Mouse (Mus musculus): ENCODE results near the gene Cbfb.

DNA sequence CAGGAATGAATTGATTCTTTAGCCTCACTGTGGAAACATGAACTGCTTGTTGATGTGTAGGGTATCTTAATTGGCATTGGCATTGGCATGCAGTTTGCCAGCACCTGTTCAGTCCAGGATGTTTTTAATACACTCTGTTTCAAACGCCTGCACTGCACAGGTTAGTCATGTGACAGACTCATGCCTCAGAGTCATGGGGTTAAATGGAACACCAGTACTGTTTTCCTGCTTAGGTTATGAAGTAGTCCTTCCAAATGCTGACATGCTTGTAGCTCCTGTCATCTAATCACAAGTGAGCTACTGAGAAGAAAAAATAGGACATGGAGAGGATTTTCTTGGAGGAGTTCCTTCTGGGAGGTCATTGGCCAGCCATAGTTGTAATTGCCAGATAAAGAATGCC lies 64.7 kb downstream of the Cbfb start:
- TF ChIP-seq CTCF (IDR thresholded peaks at IDR 0.05; ENCODE audit: borderline replicate concordance, insufficient read depth, low read depth, low read length) (no peak), POLR2A (IDR thresholded peaks at IDR 0.05; ENCODE audit: borderline replicate concordance, insufficient read depth, low read length) (no peak)

All from cerebellum, adult 2 months (tissue).